Mouse (Mus musculus) adrenal gland, postnatal 4 days (tissue): ENCODE measurements around the gene Efcab11. TPM values are rescaled to one million over a fixed set of nuclear protein-coding genes. Genes with fewer than 3 reads are reported as not detected.

ENCODE experiments used
- DNase-seq, 2 experiments: peaks; one replicate each; pipeline ENCODE4 v3.0.0; 2021 to 2022; ENCODE audit warnings: low spot score in 2 of 2, mixed read lengths in 2 of 2
- long read RNA-seq, 2 experiments: library from polyadenylated mRNA; stranded (forward); transcript quantifications; one replicate each; pipeline ENCODE4 v2.0.0; 2021
- total RNA-seq, 2 experiments: library from RNA; stranded (reverse); gene quantifications; 2 replicates each; pipeline ENCODE4 v1.2.3; 2021

Efcab11 gene
- 1 to 10 TPM; 2.3 to 2.7 TPM for total RNA-seq
- long read RNA-seq, experiment 1, partial matches to known transcripts = 0 of 1 reads
- long read RNA-seq, experiment 1, other reads (novel, unspliced or antisense) = 1 of 1 reads
- long read RNA-seq, experiment 2, transcript Efcab11-201 (6 exons, 2,068 nt) = major isoform, 7 of 9 reads
- long read RNA-seq, experiment 2, partial matches to known transcripts = 1 of 9 reads
- long read RNA-seq, experiment 2, other reads (novel, unspliced or antisense) = 0 of 9 reads

- DNase-seq = peak; percentile 80
These were observed at the start of gene Efcab11, which contains the start of gene Tdp1 for GRCm38 (mm10) chr12:99884269-99885261. TSS of gene Efcab11 (minus strand) at chr12:99884439. TSS of gene Tdp1 (plus strand) at chr12:99884517.

GRCm38 (mm10) chr12:99933630-99934029, 49.4 kb upstream of the Efcab11 start:
- DNase-seq = no peak

- no peak for DNase-seq
These were observed 48.0 kb upstream of the Efcab11 start for GRCm38 (mm10) chr12:99932245-99932644.

GRCm38 (mm10) chr12:99929160-99929559, 44.9 kb upstream of the Efcab11 start:
- DNase-seq = no peak

GRCm38 (mm10) chr12:99928311-99928710, 44.1 kb upstream of the Efcab11 start:
- DNase-seq = no peak

- no peak for DNase-seq
These were observed 39.5 kb upstream of the Efcab11 start for GRCm38 (mm10) chr12:99923703-99924102.

GRCm38 (mm10) chr12:99923131-99923606, 38.9 kb upstream of the Efcab11 start:
- no peak for DNase-seq

- no peak for DNase-seq
These were observed 36.8 kb upstream of the Efcab11 start for GRCm38 (mm10) chr12:99921045-99921444.

GRCm38 (mm10) chr12:99919636-99920035, 35.4 kb upstream of the Efcab11 start:
- no peak for DNase-seq

GRCm38 (mm10) chr12:99917800-99918427, 33.7 kb upstream of the Efcab11 start:
- no peak for DNase-seq

- DNase-seq = no peak
These were observed 27.2 kb upstream of the Efcab11 start for GRCm38 (mm10) chr12:99911466-99911865.

GRCm38 (mm10) chr12:99904537-99904936, 20.3 kb upstream of the Efcab11 start:
- no peak for DNase-seq

- no peak for DNase-seq
These were observed 18.7 kb upstream of the Efcab11 start for GRCm38 (mm10) chr12:99902867-99903370.

GRCm38 (mm10) chr12:99901973-99902866, 18.0 kb upstream of the Efcab11 start:
- no peak for DNase-seq

- no peak for DNase-seq
These were observed 15.8 kb upstream of the Efcab11 start for GRCm38 (mm10) chr12:99899991-99900390.

- no peak for DNase-seq
These were observed 14.1 kb upstream of the Efcab11 start for GRCm38 (mm10) chr12:99898248-99898870.

- DNase-seq = no peak
These were observed 13.6 kb upstream of the Efcab11 start for GRCm38 (mm10) chr12:99897846-99898245.

GRCm38 (mm10) chr12:99885282-99885901, 1.2 kb upstream of the Efcab11 start:
- DNase-seq = no peak

GRCm38 (mm10) chr12:99883713-99884105, 530 bp downstream of the Efcab11 start:
- DNase-seq = no peak
